Mouse (Mus musculus) erythroblast, adult 5-6 weeks (primary cell): ENCODE data around the gene Olfr339. TPM values are rescaled to one million over a fixed set of nuclear protein-coding genes. Genes with fewer than 3 reads are reported as not detected.
"Not testable (repeated sequence)": the region's sequence is repeated elsewhere in the genome, so short reads cannot be mapped to it uniquely, and the experiment has no call there.

ENCODE experiments used
- ATAC-seq: replicated peaks from 2 replicates; pipeline ENCODE4 v1.8.0; 2016; ENCODE audit warnings: moderate number of reproducible peaks, mild to moderate bottlenecking, moderate TSS enrichment, inconsistent platforms; ENCODE audit not compliant: poor library complexity, low FRiP score, severe bottlenecking
- total RNA-seq, 2 experiments: library from RNA; stranded (forward) in 1 of 2; stranded (reverse) in 1 of 2; fragments of 150-400 nt in 1 of 2; fragments of 200-764, 138-1000 nt in 1 of 2; gene quantifications; 2 replicates each; pipeline versions ENCODE4 v1.2.3 to v1.2.4; 2015 to 2017; ENCODE audit warnings: low replicate concordance in 2 of 2

Olfr339 gene
- total RNA-seq (2015; ENCODE audit: low replicate concordance) (not detected in 2 replicates), total RNA-seq (2017; ENCODE audit: low replicate concordance) (not detected in 2 replicates)

DNA sequence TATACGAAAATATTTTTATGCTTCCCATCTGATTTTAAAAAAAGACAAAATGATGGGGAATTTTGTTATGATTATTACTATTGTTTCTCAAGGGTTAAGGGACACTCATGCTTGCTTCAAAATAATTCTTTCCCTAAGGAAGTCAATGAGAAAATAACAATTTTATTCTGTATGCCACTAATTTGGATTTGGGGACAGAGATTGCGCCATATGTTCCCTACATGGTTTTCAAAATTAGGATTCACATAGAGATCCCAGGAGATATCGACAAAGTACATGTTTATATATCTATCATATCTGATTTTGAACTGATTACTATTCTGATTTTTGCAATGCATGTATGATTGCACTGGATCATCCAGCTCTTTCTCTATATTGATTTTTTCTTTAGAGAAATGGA, at the start of gene Olfr339:
TSS of gene Olfr339 (plus strand) at position 301 of the 400 bp plus-strand sequence.
- no peak for ATAC-seq

DNA sequence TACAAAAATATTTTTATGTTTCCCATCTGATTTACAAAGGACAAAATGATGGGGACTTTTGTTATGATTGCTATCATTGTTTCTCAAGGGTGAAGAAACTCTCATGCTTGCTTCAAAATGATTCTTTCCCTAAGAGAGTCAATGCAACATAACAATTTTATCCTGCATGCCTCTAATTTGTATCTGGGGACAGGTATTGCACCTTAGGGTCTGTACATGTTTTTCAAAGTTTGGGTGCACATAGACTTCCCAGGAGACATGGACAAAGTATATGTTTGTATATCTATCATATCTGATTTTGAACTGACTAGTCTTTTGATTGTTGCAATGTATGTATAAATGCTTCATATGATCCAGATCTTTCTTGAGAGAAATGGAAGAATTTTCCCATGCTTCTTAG, 45.5 kb upstream of the Olfr339 start, which contains the start of gene Olfr338:
TSS of gene Olfr338 (plus strand) at position 301 of the 400 bp plus-strand sequence.
- ATAC-seq = no peak

DNA sequence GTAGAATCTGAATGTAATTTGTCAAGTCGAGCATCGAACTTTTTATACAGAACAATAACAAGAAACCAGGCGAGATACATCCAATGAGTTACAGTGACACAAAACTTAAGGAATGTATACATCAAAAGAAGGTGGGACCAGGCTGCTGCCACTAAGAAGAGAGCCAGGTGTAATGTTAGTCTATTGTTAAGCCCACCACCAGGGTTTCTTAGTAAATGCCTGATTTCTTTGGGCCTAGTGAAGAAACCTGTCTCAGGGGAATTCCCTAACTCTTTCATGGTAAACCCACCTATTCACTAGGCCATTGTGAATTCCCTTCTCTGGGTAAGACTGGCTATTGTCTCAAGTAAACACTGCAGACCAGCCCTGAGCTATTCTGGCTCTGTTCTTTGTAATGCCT, 3.6 kb upstream of the Olfr339 start:
- ATAC-seq = not testable (repeated sequence)

DNA sequence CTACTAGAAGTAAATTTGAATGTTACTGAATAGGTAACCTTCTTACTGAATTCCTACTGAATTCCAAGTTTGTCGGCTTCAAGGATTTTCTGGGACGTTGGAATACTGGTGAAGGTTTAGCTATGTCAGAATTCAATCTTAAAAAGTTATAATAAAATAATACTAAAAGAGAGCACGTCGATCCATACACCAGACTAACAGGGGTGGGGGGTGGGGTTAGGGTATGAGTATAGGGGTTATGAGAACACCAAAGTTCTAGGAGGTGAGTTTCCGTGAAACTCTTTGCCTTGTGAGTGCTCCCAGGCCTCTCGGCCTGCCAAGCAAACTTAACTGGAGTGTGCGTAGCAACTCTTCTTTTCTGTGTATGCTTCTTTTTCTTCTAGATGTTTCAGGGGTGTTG, 3.2 kb upstream of the Olfr339 start:
- ATAC-seq = not testable (repeated sequence)

DNA sequence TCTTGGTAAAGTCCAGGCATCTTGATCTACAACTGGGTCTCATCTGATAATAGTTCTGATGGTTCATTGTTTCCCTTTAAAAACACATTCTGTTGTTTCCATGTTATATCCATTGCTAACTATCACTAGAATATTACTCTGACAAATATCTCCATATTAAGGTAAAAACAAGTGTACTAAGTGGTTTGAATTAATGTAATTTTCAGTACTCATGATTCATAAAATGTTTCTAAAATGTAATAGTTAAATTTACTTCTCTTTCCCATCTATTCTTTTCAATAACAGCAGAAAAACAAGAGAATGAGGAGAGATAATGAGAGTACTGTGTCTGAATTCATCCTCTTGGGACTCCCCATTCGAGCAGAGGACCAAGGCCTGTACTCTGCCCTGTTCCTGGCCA, 33.5 kb downstream of the Olfr339 start, which contains the start of gene Olfr340:
TSS of gene Olfr340 (plus strand) at position 301 of the 400 bp plus-strand sequence.
- no peak for ATAC-seq

DNA sequence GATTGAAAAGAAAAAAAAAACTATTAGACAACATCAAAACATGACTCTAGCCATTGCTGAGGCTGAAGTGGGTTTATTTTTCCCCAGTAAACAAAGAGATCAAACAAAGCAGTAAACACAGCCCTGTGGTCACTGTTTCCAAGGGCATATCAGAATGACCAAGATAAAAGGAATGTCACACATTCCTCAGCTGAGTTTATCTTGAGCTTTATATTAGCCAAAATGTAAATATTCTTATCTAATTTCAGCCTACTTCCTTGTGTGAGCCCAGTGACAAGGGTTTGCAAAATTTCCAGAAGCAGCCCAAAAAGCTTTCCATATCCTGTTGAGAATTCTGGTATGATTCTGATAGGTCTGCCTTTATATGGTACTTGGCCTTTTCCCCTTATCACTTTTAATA, 54.9 kb downstream of the Olfr339 start:
- ATAC-seq = no peak

Other genes starting within 250 kb of the Olfr339 start
- gene Ptgs1, start 188.5 kb upstream of the Olfr339 start, total RNA-seq (2015; ENCODE audit: low replicate concordance) = 15.0 and 19.6 TPM in 2 replicates
- 12.1 and 13.6 TPM in 2 replicates for gene Ptgs1, start 188.5 kb upstream of the Olfr339 start, total RNA-seq (2017; ENCODE audit: low replicate concordance)
- not detected in 2 replicates for gene Olfr338, start 45.4 kb upstream of the Olfr339 start, total RNA-seq (2015; ENCODE audit: low replicate concordance)
- gene Olfr338, start 45.4 kb upstream of the Olfr339 start, total RNA-seq (2017; ENCODE audit: low replicate concordance) = not detected in 2 replicates
- not detected in 2 replicates for gene Olfr340, start 33.6 kb downstream of the Olfr339 start, total RNA-seq (2015; ENCODE audit: low replicate concordance)
- not detected in 2 replicates for gene Olfr340, start 33.6 kb downstream of the Olfr339 start, total RNA-seq (2017; ENCODE audit: low replicate concordance)
- gene Olfr341, start 63.5 kb downstream of the Olfr339 start, total RNA-seq (2015; ENCODE audit: low replicate concordance) = not detected in 2 replicates
- gene Olfr341, start 63.5 kb downstream of the Olfr339 start, total RNA-seq (2017; ENCODE audit: low replicate concordance) = 0.09 TPM in 1 of 2 replicates, not detected in the other
- not detected in 2 replicates for gene Olfr342, start 106.1 kb downstream of the Olfr339 start, total RNA-seq (2015; ENCODE audit: low replicate concordance)
- not detected in 2 replicates for gene Olfr342, start 106.1 kb downstream of the Olfr339 start, total RNA-seq (2017; ENCODE audit: low replicate concordance)
- gene Olfr344, start 147.7 kb downstream of the Olfr339 start, total RNA-seq (2015; ENCODE audit: low replicate concordance) = not detected in 2 replicates
- 0.09 TPM in 1 of 2 replicates, not detected in the other for gene Olfr344, start 147.7 kb downstream of the Olfr339 start, total RNA-seq (2017; ENCODE audit: low replicate concordance)
- not detected in 2 replicates for gene Olfr345, start 221.1 kb downstream of the Olfr339 start, total RNA-seq (2015; ENCODE audit: low replicate concordance)
- not detected in 2 replicates for gene Olfr345, start 221.1 kb downstream of the Olfr339 start, total RNA-seq (2017; ENCODE audit: low replicate concordance)